Comparison of ENCODE assay signal across 13 mouse cellular contexts in genomic region chr13:59676316-59677229, GRCm38 (mm10). TPM values are rescaled to one million over a fixed set of nuclear protein-coding genes. Genes with fewer than 3 reads are reported as not detected.
DNase-seq lines count a peak whose midpoint lies in the region; ATAC-seq and TF ChIP-seq lines count a peak whose summit lies in the region.
"Had no signal": no experiment of that assay in that cellular context is flagged by ENCODE, and none has a peak within 500 bp of the region (broad histone marks: within the 10 kb centered on the region; RNA-seq: fewer than 3 reads in every experiment).

No protein-coding gene starts in this region.

- H3K36me3 ChIP-seq in hindbrain, embryonic 10.5 days, result peaks cover 4% of the 10 kb centered on the region; the same call in 1 of the 2 replicates
- H3K36me3 ChIP-seq in hindbrain, embryonic 13.5 days, result no peaks in the 10 kb centered on the region
- peaks cover 2% of the 10 kb centered on the region; the same call in 1 of the 2 replicates for H3K36me3 ChIP-seq in ES-E14 (ENCODE audit: control insufficient read depth, insufficient read depth, low read length, poor library complexity, severe bottlenecking)
- no peaks in the 10 kb centered on the region for H3K36me3 ChIP-seq in forebrain, embryonic 13.5 days (ENCODE audit: poor library complexity, severe bottlenecking)
- no peaks in the 10 kb centered on the region for H3K36me3 ChIP-seq in midbrain, embryonic 11.5 days (ENCODE audit: control insufficient read depth, insufficient read depth, low read length)
- H3K36me3 ChIP-seq: intestine, embryonic 15.5 days had no signal

- no peaks in the 10 kb centered on the region for H3K27me3 ChIP-seq in hindbrain, embryonic 10.5 days (ENCODE audit: insufficient read depth, poor library complexity, severe bottlenecking)
- H3K27me3 ChIP-seq in hindbrain, embryonic 13.5 days, result no peaks in the 10 kb centered on the region
- H3K27me3 ChIP-seq in forebrain, embryonic 13.5 days, result no peaks in the 10 kb centered on the region
- no peaks in the 10 kb centered on the region for H3K27me3 ChIP-seq in midbrain, embryonic 11.5 days (ENCODE audit: control insufficient read depth, insufficient read depth, low read length)
- H3K27me3 ChIP-seq: intestine, embryonic 15.5 days had no signal

- no peaks in the 10 kb centered on the region for H3K9me3 ChIP-seq in hindbrain, embryonic 10.5 days
- no peaks in the 10 kb centered on the region for H3K9me3 ChIP-seq in hindbrain, embryonic 13.5 days
- H3K9me3 ChIP-seq in ES-E14 (ENCODE audit: control insufficient read depth, insufficient read depth, low read depth, low read length), result no peaks in the 10 kb centered on the region
- no peaks in the 10 kb centered on the region for H3K9me3 ChIP-seq in forebrain, embryonic 13.5 days (replicated peaks)
- H3K9me3 ChIP-seq in midbrain, embryonic 11.5 days (ENCODE audit: control insufficient read depth, low read length), result no peaks in the 10 kb centered on the region
- H3K9me3 ChIP-seq: intestine, embryonic 15.5 days had no signal

- 80% methylated on average over 12 of the region's 12 CpGs for WGBS in hindbrain, embryonic 10.5 days
- 80% methylated on average over 11 of the region's 12 CpGs for WGBS in hindbrain, embryonic 13.5 days
- WGBS in forebrain, embryonic 13.5 days, result 82% methylated on average over 12 of the region's 12 CpGs
- WGBS in midbrain, embryonic 11.5 days, result 84% methylated on average over 12 of the region's 12 CpGs

- in situ Hi-C loops in ES-E14 (cut with MboI; ENCODE audit: low sequenced_read_pairs in 2 of 2, unreplicated experiment in 2 of 2), result no loop called here

- peaks cover 42% of the 10 kb centered on the region for H3K4me1 ChIP-seq in hindbrain, embryonic 10.5 days (replicated peaks)
- peaks cover 24% of the 10 kb centered on the region for H3K4me1 ChIP-seq in hindbrain, embryonic 13.5 days (replicated peaks)
- peaks cover 8 to 22% of the 10 kb centered on the region in 2 experiments for H3K4me1 ChIP-seq in ES-E14 (ENCODE audit: control insufficient read depth in 2 of 2, insufficient read depth in 2 of 2, low read length in 2 of 2, poor library complexity in 1 of 2)
- peaks cover 22% of the 10 kb centered on the region for H3K4me1 ChIP-seq in forebrain, embryonic 13.5 days
- H3K4me1 ChIP-seq in midbrain, embryonic 11.5 days (ENCODE audit: control insufficient read depth, insufficient read depth, low read length), result peaks cover 15% of the 10 kb centered on the region

- H3K4me2 ChIP-seq in hindbrain, embryonic 13.5 days, result no peak overlapping the region
- H3K4me2 ChIP-seq in forebrain, embryonic 13.5 days, result peak overlapping the region; percentile 82; the same call in 1 of the 2 replicates
- H3K4me2 ChIP-seq in midbrain, embryonic 11.5 days, result no peak overlapping the region

- H3K9ac ChIP-seq in hindbrain, embryonic 13.5 days, result no peak overlapping the region
- H3K9ac ChIP-seq in ES-E14 (ENCODE audit: insufficient read depth, low read depth, low read length, poor library complexity, severe bottlenecking), result no peak overlapping the region
- H3K9ac ChIP-seq in forebrain, embryonic 13.5 days, result no peak overlapping the region
- no peak overlapping the region for H3K9ac ChIP-seq in midbrain, embryonic 11.5 days (ENCODE audit: low read length)

- peak overlapping the region; percentile 72; the same call in 1 of the 2 replicates for H3K4me3 ChIP-seq in hindbrain, embryonic 10.5 days
- no peak overlapping the region for H3K4me3 ChIP-seq in hindbrain, embryonic 13.5 days
- no peak overlapping the region for H3K4me3 ChIP-seq in ES-E14 (ENCODE audit: insufficient read depth in 1 of 2, low read depth in 1 of 2, low read length in 2 of 2, poor library complexity in 1 of 2, severe bottlenecking in 1 of 2)
- H3K4me3 ChIP-seq in forebrain, embryonic 13.5 days, result no peak overlapping the region
- H3K4me3 ChIP-seq in midbrain, embryonic 11.5 days (ENCODE audit: low read depth, low read length), result no peak overlapping the region

- ATAC-seq in hindbrain, embryonic 13.5 days (ENCODE audit: low FRiP score), result no peak
- ATAC-seq in forebrain, embryonic 13.5 days, result no peak
- no peak for ATAC-seq in midbrain, embryonic 11.5 days (ENCODE audit: low FRiP score)

- DNase-seq in hindbrain, embryonic 10.5 days (ENCODE audit: low spot score), result no peak
- DNase-seq in ES-E14 (ENCODE audit: low read depth, low spot score), result no peak
- DNase-seq in midbrain, embryonic 11.5 days (ENCODE audit: low spot score, missing footprints), result peak; percentile 85
- no peak for DNase-seq in spleen, postnatal 36 days (ENCODE audit: low spot score in 2 of 2)
- no peak for DNase-seq in urinary bladder, postnatal 4 days (ENCODE audit: low spot score in 2 of 2)
- no peak for DNase-seq in kidney, adult 18-20 months

- peak overlapping the region; percentile 99; the same call in 1 of the 2 replicates for H3K27ac ChIP-seq in hindbrain, embryonic 10.5 days
- no peak overlapping the region for H3K27ac ChIP-seq in hindbrain, embryonic 13.5 days
- no peak overlapping the region for H3K27ac ChIP-seq in ES-E14 (ENCODE audit: insufficient read depth, low read depth, low read length, poor library complexity, severe bottlenecking)
- no peak overlapping the region for H3K27ac ChIP-seq in forebrain, embryonic 13.5 days
- H3K27ac ChIP-seq in midbrain, embryonic 11.5 days (ENCODE audit: low read depth, low read length), result no peak overlapping the region
- H3K27ac ChIP-seq: macrophage had no signal

TF ChIP-seq in ES-E14, 5 proteins besides CTCF, POLR2A, EP300 and RAD21:
- TF ChIP-seq ZC3H11A (IDR thresholded peaks at IDR 0.05; ENCODE audit: borderline replicate concordance, low read depth, low read length) (no peak), MAFK (IDR thresholded peaks at IDR 0.05; ENCODE audit: insufficient read depth, low read depth, low read length) (no peak), CHD2 (IDR thresholded peaks at IDR 0.05; ENCODE audit: low read depth, low read length) (no peak), ZNF384 (IDR thresholded peaks at IDR 0.05; ENCODE audit: low read depth, low read length) (0 out of 2 replicates have a peak, but pooled peaks have one; percentile 21), HCFC1 (IDR thresholded peaks at IDR 0.05; ENCODE audit: borderline replicate concordance, insufficient read depth, low read length) (no peak)

RNA-seq across cellular contexts. Expression of gene Golm1, which starts 1.0 kb away (rescaled TPM):
- 144 and 181 TPM in 2 replicates for polyA plus RNA-seq in hindbrain, embryonic 10.5 days (2016; fragmentation: Nextera tagmentation; extraction: Ambion mirVana)
- polyA plus RNA-seq in hindbrain, embryonic 13.5 days (2015; fragmentation: Nextera tagmentation; extraction: Ambion mirVana), result 49.3 and 50.6 TPM in 2 replicates
- total RNA-seq in ES-E14 (2012; rRNA removed), result 93.8 and 132 TPM in 2 replicates
- 76.4 and 80.6 TPM in 2 replicates for polyA plus RNA-seq in forebrain, embryonic 13.5 days (2015; fragmentation: Nextera tagmentation; extraction: Ambion mirVana)
- polyA plus RNA-seq in midbrain, embryonic 11.5 days (2014; fragmentation: Nextera tagmentation; extraction: Ambion mirVana), result 179 TPM in 2 replicates

RNA-seq across cellular contexts. Expression of gene 4921517D22Rik, which starts 17.3 kb away (rescaled TPM):
- polyA plus RNA-seq in hindbrain, embryonic 10.5 days (2016; fragmentation: Nextera tagmentation; extraction: Ambion mirVana), result not detected in 2 replicates
- polyA plus RNA-seq in hindbrain, embryonic 13.5 days (2015; fragmentation: Nextera tagmentation; extraction: Ambion mirVana), result not detected in 2 replicates
- total RNA-seq in ES-E14 (2012; rRNA removed), result not detected in 2 replicates
- polyA plus RNA-seq in forebrain, embryonic 13.5 days (2015; fragmentation: Nextera tagmentation; extraction: Ambion mirVana), result not detected in 2 replicates
- polyA plus RNA-seq in midbrain, embryonic 11.5 days (2014; fragmentation: Nextera tagmentation; extraction: Ambion mirVana), result not detected in 2 replicates
- total RNA-seq: adrenal gland, postnatal 36 days; heart, adult 8-10 months; left cerebral cortex, adult 8-10 months had no signal
- polyA plus RNA-seq: intestine, embryonic 15.5 days; macrophage had no signal

RNA-seq across cellular contexts. Expression of gene Spata31d1a, which starts 33.6 kb away (rescaled TPM):
- polyA plus RNA-seq in hindbrain, embryonic 10.5 days (2016; fragmentation: Nextera tagmentation; extraction: Ambion mirVana), result 0.05 TPM in 1 of 2 replicates, not detected in the other
- 0.04 TPM in 1 of 2 replicates, not detected in the other for polyA plus RNA-seq in hindbrain, embryonic 13.5 days (2015; fragmentation: Nextera tagmentation; extraction: Ambion mirVana)
- total RNA-seq in ES-E14 (2012; rRNA removed), result 2.2 and 3.4 TPM in 2 replicates
- 0.05 TPM in 1 of 2 replicates, not detected in the other for polyA plus RNA-seq in forebrain, embryonic 13.5 days (2015; fragmentation: Nextera tagmentation; extraction: Ambion mirVana)
- not detected in 2 replicates for polyA plus RNA-seq in midbrain, embryonic 11.5 days (2014; fragmentation: Nextera tagmentation; extraction: Ambion mirVana)
- total RNA-seq: adrenal gland, postnatal 36 days; heart, adult 8-10 months had no signal
- polyA plus RNA-seq: intestine, embryonic 15.5 days; macrophage had no signal

RNA-seq across cellular contexts. Expression of gene Spata31d1b, which starts 35.5 kb away (rescaled TPM):
- polyA plus RNA-seq in hindbrain, embryonic 10.5 days (2016; fragmentation: Nextera tagmentation; extraction: Ambion mirVana), result 0.04 TPM in 1 of 2 replicates, not detected in the other
- not detected in 2 replicates for polyA plus RNA-seq in hindbrain, embryonic 13.5 days (2015; fragmentation: Nextera tagmentation; extraction: Ambion mirVana)
- total RNA-seq in ES-E14 (2012; rRNA removed), result 1.3 and 2.8 TPM in 2 replicates
- not detected in 2 replicates for polyA plus RNA-seq in forebrain, embryonic 13.5 days (2015; fragmentation: Nextera tagmentation; extraction: Ambion mirVana)
- 0.05 TPM in 1 of 2 replicates, not detected in the other for polyA plus RNA-seq in midbrain, embryonic 11.5 days (2014; fragmentation: Nextera tagmentation; extraction: Ambion mirVana)
- total RNA-seq: adrenal gland, postnatal 36 days; heart, adult 8-10 months had no signal
- polyA plus RNA-seq: intestine, embryonic 15.5 days; macrophage had no signal

RNA-seq across cellular contexts. Expression of gene Spata31d1d, which starts 55.0 kb away (rescaled TPM):
- not detected in 2 replicates for polyA plus RNA-seq in hindbrain, embryonic 10.5 days (2016; fragmentation: Nextera tagmentation; extraction: Ambion mirVana)
- not detected in 2 replicates for polyA plus RNA-seq in hindbrain, embryonic 13.5 days (2015; fragmentation: Nextera tagmentation; extraction: Ambion mirVana)
- 0.18 and 0.48 TPM in 2 replicates for total RNA-seq in ES-E14 (2012; rRNA removed)
- polyA plus RNA-seq in forebrain, embryonic 13.5 days (2015; fragmentation: Nextera tagmentation; extraction: Ambion mirVana), result not detected in 2 replicates
- not detected in 2 replicates for polyA plus RNA-seq in midbrain, embryonic 11.5 days (2014; fragmentation: Nextera tagmentation; extraction: Ambion mirVana)
- total RNA-seq: adrenal gland, postnatal 36 days; heart, adult 8-10 months; left cerebral cortex, adult 8-10 months had no signal
- polyA plus RNA-seq: intestine, embryonic 15.5 days; macrophage had no signal
